Comparison of ENCODE assay signal across 10 mouse cellular contexts in the genomic region with DNA sequence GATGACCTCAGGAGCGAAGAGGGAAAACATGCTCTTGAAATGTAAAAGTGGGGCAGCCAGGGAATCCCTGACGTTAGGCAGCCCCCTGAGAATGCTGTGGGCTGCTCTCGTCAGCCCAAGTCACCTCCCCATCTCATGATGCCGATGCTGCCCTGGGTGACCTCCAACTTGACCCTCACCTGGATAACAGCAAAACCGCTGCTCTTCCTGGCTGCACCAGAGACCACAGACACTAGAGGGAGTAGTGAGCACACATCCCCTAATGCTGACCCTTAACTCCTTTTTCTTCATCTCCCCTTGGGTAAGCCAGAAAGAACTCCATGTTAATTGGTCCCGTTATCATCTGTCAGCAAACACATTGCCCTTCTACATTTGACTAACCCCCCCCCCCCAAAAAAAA.
DNase-seq lines count a peak whose midpoint lies in the region; ATAC-seq and TF ChIP-seq lines count a peak whose summit lies in the region.
"Had no signal": no experiment of that assay in that cellular context is flagged by ENCODE, and none has a peak within 500 bp of the region (broad histone marks: within the 10 kb centered on the region; RNA-seq: fewer than 3 reads in every experiment).

No protein-coding gene starts in this region.

- no peaks in the 10 kb centered on the region for H3K9me3 ChIP-seq in kidney, postnatal 0 days (replicated peaks; ENCODE audit: low read length)
- H3K9me3 ChIP-seq in kidney, embryonic 14.5 days (ENCODE audit: control insufficient read depth, low read length): no peaks in the 10 kb centered on the region
- H3K9me3 ChIP-seq in E14TG2a.4 (ENCODE audit: low read length): no peaks in the 10 kb centered on the region
- no peaks in the 10 kb centered on the region for H3K9me3 ChIP-seq in liver, embryonic 13.5 days (replicated peaks)
- H3K9me3 ChIP-seq: stomach, embryonic 15.5 days had no signal

- intact Hi-C loops in gastrocnemius, postnatal 14 days (cut with DNase I; ENCODE audit: low total_unique reads): loop anchor here (10.0 kb wide), 1 partner anchor 188 kb away; no protein-coding TSS in a partner anchor

- H3K4me2 ChIP-seq in kidney, postnatal 0 days (ENCODE audit: low read length): no peak overlapping the region
- H3K4me2 ChIP-seq in kidney, embryonic 14.5 days (replicated peaks; ENCODE audit: low read depth, low read length): no peak overlapping the region
- peak overlapping the region; percentile 75 for H3K4me2 ChIP-seq in liver, embryonic 13.5 days
- H3K4me2 ChIP-seq: stomach, embryonic 15.5 days had no signal

- H3K27me3 ChIP-seq in kidney, postnatal 0 days (ENCODE audit: insufficient read depth, low read length): no peaks in the 10 kb centered on the region
- no peaks in the 10 kb centered on the region; the same call in 1 of the 2 replicates for H3K27me3 ChIP-seq in kidney, embryonic 14.5 days (ENCODE audit: control insufficient read depth, insufficient read depth, low read length)
- no peaks in the 10 kb centered on the region for H3K27me3 ChIP-seq in E14TG2a.4 (ENCODE audit: insufficient read depth, low read length)
- H3K27me3 ChIP-seq in liver, embryonic 13.5 days: no peaks in the 10 kb centered on the region
- H3K27me3 ChIP-seq: stomach, embryonic 15.5 days had no signal

- peak; percentile 57 for DNase-seq in kidney, postnatal 0 days (ENCODE audit: low spot score)
- DNase-seq in c-Kit-negative CD71-positive TER-119-positive erythroid progenitor cells, embryonic 14.5 days (ENCODE audit: low read depth, low spot score): peak; percentile 46
- peak; percentile 26 for DNase-seq in liver, embryonic 13.5 days
- DNase-seq in gastrocnemius, adult 18-20 months (ENCODE audit: low spot score): no peak
- no peak for DNase-seq in gastrocnemius, postnatal 14 days
- no peak for DNase-seq in heart, adult 11 months

- no peak overlapping the region for H3K4me3 ChIP-seq in kidney, postnatal 0 days (replicated peaks; ENCODE audit: low read depth, low read length)
- H3K4me3 ChIP-seq in kidney, embryonic 14.5 days (ENCODE audit: low read length): no peak overlapping the region
- no peak overlapping the region; the same call in 1 of the 2 replicates for H3K4me3 ChIP-seq in E14TG2a.4 (replicated peaks; ENCODE audit: low read length)
- peak overlapping the region; percentile 64 for H3K4me3 ChIP-seq in liver, embryonic 13.5 days (replicated peaks)
- H3K4me3 ChIP-seq: myocyte; stomach, embryonic 15.5 days had no signal

- H3K9ac ChIP-seq in kidney, postnatal 0 days (ENCODE audit: low read depth, low read length): no peak overlapping the region
- no peak overlapping the region for H3K9ac ChIP-seq in kidney, embryonic 14.5 days (ENCODE audit: low read depth, low read length)
- H3K9ac ChIP-seq in liver, embryonic 13.5 days: peak overlapping the region; percentile 31; the same call in 1 of the 2 replicates
- H3K9ac ChIP-seq: stomach, embryonic 15.5 days had no signal

- WGBS in kidney, postnatal 0 days: 39% methylated on average over 6 of the region's 6 CpGs
- WGBS in kidney, embryonic 14.5 days: 40% methylated on average over 6 of the region's 6 CpGs
- 31% methylated on average over 6 of the region's 6 CpGs for WGBS in liver, embryonic 13.5 days (ENCODE audit: insufficient replicate concordance)

- H3K27ac ChIP-seq in kidney, postnatal 0 days: no peak overlapping the region
- no peak overlapping the region for H3K27ac ChIP-seq in kidney, embryonic 14.5 days (ENCODE audit: low read depth, low read length)
- peak overlapping the region; percentile 92; the same call in 1 of the 2 replicates for H3K27ac ChIP-seq in liver, embryonic 13.5 days
- H3K27ac ChIP-seq: stomach, embryonic 15.5 days had no signal

- ATAC-seq in kidney, postnatal 0 days (replicated peaks; ENCODE audit: low FRiP score, low read depth): no peak
- no peak for ATAC-seq in kidney, embryonic 14.5 days (ENCODE audit: low FRiP score, low TSS enrichment)
- no peak for ATAC-seq in liver, embryonic 13.5 days (ENCODE audit: low read depth)

- TF ChIP-seq CTCF in kidney, postnatal 0 days (IDR thresholded peaks at IDR 0.05; ENCODE audit: low read depth): peak; percentile 69
- peak; percentile 81 for TF ChIP-seq CTCF in E14TG2a.4 (conservative IDR thresholded peaks at IDR 0.05; ENCODE audit: low read length)

- no peaks in the 10 kb centered on the region for H3K4me1 ChIP-seq in kidney, postnatal 0 days (replicated peaks; ENCODE audit: insufficient read depth, low read length)
- H3K4me1 ChIP-seq in kidney, embryonic 14.5 days (ENCODE audit: control insufficient read depth, insufficient read depth, low read length): no peaks in the 10 kb centered on the region
- H3K4me1 ChIP-seq in E14TG2a.4 (replicated peaks; ENCODE audit: low read depth, low read length): peaks cover 10% of the 10 kb centered on the region
- H3K4me1 ChIP-seq in liver, embryonic 13.5 days (replicated peaks): peaks cover 60% of the 10 kb centered on the region

- no peaks in the 10 kb centered on the region for H3K36me3 ChIP-seq in kidney, postnatal 0 days (ENCODE audit: insufficient read depth, low read length)
- H3K36me3 ChIP-seq in kidney, embryonic 14.5 days (ENCODE audit: control insufficient read depth, insufficient read depth, low read length): no peaks in the 10 kb centered on the region
- H3K36me3 ChIP-seq in E14TG2a.4 (ENCODE audit: insufficient read depth, low read length): peaks cover 65% of the 10 kb centered on the region
- peaks cover 14% of the 10 kb centered on the region for H3K36me3 ChIP-seq in liver, embryonic 13.5 days
- H3K36me3 ChIP-seq: stomach, embryonic 15.5 days had no signal

Comparison
In these comparisons a context has a peak if more than half of its experiments do, and no peak if none do; other contexts are left out.
1. DNase-seq: peak in kidney, postnatal 0 days (single experiment), c-Kit-negative CD71-positive TER-119-positive erythroid progenitor cells, embryonic 14.5 days (single experiment) and liver, embryonic 13.5 days (single experiment); none in gastrocnemius, adult 18-20 months (single experiment), gastrocnemius, postnatal 14 days (single experiment) and heart, adult 11 months (single experiment).